Mouse (Mus musculus) forebrain, embryonic 14.5 days (tissue): ENCODE measurements around the gene Comt. TPM values are rescaled to one million over a fixed set of nuclear protein-coding genes. Genes with fewer than 3 reads are reported as not detected.

Source experiments
- ATAC-seq: fragments of 200-750 bp; cut with Nextera tagmentation; 2 replicates; pipeline ENCODE4 v1.8.0; 2017; ENCODE audit warnings: mild to moderate bottlenecking, moderate library complexity
- DNase-seq: peaks from one replicate; pipeline ENCODE4 v3.0.0-alpha.2; 2015; ENCODE audit warnings: low spot score
- H3K27ac ChIP-seq: fragments of 300-500 bp; sonication (generic); 2 replicates; pipeline ENCODE4 v1.5.1; 2014; ENCODE audit warnings: low read depth, mild to moderate bottlenecking, control low read depth, low read length, moderate library complexity
- H3K27me3 ChIP-seq: fragments of 300-500 bp; sonication (generic); replicated peaks from 2 replicates; pipeline ENCODE4 v1.6.1; 2014; ENCODE audit warnings: low read length, control low read depth, mixed read lengths; ENCODE audit not compliant: control insufficient read depth, insufficient read depth
- H3K36me3 ChIP-seq: fragments of 300-500 bp; sonication (generic); 2 replicates; pipeline ENCODE4 v1.6.1; 2014; ENCODE audit warnings: low read length, control low read depth; ENCODE audit not compliant: control insufficient read depth, insufficient read depth
- H3K4me1 ChIP-seq: fragments of 300-500 bp; sonication (generic); 2 replicates; pipeline ENCODE4 v1.6.1; 2014; ENCODE audit warnings: antibody characterized with exemption, low read length, control low read depth; ENCODE audit not compliant: control insufficient read depth, insufficient read depth
- H3K4me2 ChIP-seq: fragments of 300-500 bp; sonication (generic); 2 replicates; pipeline ENCODE4 v1.6.1; 2014; ENCODE audit warnings: mild to moderate bottlenecking, control low read depth, low read length
- H3K4me3 ChIP-seq: fragments of 300-500 bp; sonication (generic); 2 replicates; pipeline ENCODE4 v1.5.1; 2014; ENCODE audit warnings: low read depth, low read length, control low read depth
- H3K9ac ChIP-seq: fragments of 300-500 bp; sonication (generic); 2 replicates; pipeline ENCODE4 v1.6.1; 2014; ENCODE audit warnings: mild to moderate bottlenecking, low read length, control low read depth, moderate library complexity
- H3K9me3 ChIP-seq: fragments of 300-500 bp; sonication (generic); replicated peaks from 2 replicates; pipeline ENCODE4 v1.6.1; 2016; ENCODE audit warnings: low read length, control low read depth, mixed read lengths; ENCODE audit not compliant: control insufficient read depth
- WGBS: fragments of 180-500 bp; shearing (Covaris S2); extraction: QIAGEN DNeasy Blood & Tissue Kit; methylation state at CpG from one replicate; pipeline ENCODE4 v1.1.7; 2014; 5-methylcytosine and 5-hydroxymethylcytosine counted together
- polyA plus RNA-seq: library from polyadenylated mRNA; unstranded; fragments of >200 nt; fragmentation: Nextera tagmentation; extraction: Ambion mirVana; gene quantifications from 2 replicates; pipeline ENCODE4 v1.2.1, GENCODE M21; 2014

Comt gene
- polyA plus RNA-seq, 1 experiment from 2014 or later: 54.6 TPM

GRCm38 (mm10) chr16:18400028-18400427 is 26.6 kb downstream of the Comt start:
- WGBS: 52% methylated on average over 9 of the region's 9 CpGs
- ATAC-seq: no peak
- Histone ChIP-seq H3K27ac (peak overlapping the region; percentile 77), H3K9me3 (no peaks in the 10 kb centered on the region), H3K36me3 (peaks cover 84% of the 10 kb centered on the region), H3K9ac (peak overlapping the region; percentile 6; the same call in 1 of the 2 replicates), H3K4me1 (peaks cover 29% of the 10 kb centered on the region), H3K4me3 (no peak overlapping the region), H3K27me3 (no peaks in the 10 kb centered on the region), H3K4me2 (no peak overlapping the region)
- no peak for DNase-seq

- H3K27ac ChIP-seq: no peak overlapping the region; the same call in 1 of the 2 replicates
- no peaks in the 10 kb centered on the region for H3K9me3 ChIP-seq
- H3K27me3 ChIP-seq: no peaks in the 10 kb centered on the region
- H3K4me3 ChIP-seq: no peak overlapping the region
- no peak for DNase-seq
- H3K9ac ChIP-seq: no peak overlapping the region
- ATAC-seq: no peak
- 96% methylated on average over 27 of the region's 27 CpGs for WGBS
- H3K4me2 ChIP-seq: no peak overlapping the region
- H3K36me3 ChIP-seq: peaks cover 53% of the 10 kb centered on the region
- peaks cover 46% of the 10 kb centered on the region for H3K4me1 ChIP-seq
Observed at GRCm38 (mm10) chr16:18396791-18397621, 29.6 kb downstream of the Comt start.

- peaks cover 45% of the 10 kb centered on the region for H3K36me3 ChIP-seq
- DNase-seq: peak; percentile 47
- H3K27ac ChIP-seq: peak overlapping the region; percentile 82; the same call in 1 of the 2 replicates
- peaks cover 45% of the 10 kb centered on the region for H3K4me1 ChIP-seq
- H3K27me3 ChIP-seq: no peaks in the 10 kb centered on the region
- H3K4me3 ChIP-seq: no peak overlapping the region
- no peaks in the 10 kb centered on the region for H3K9me3 ChIP-seq
- no peak for ATAC-seq
- 54% methylated on average over 2 of the region's 2 CpGs for whole genome bisulfite sequencing
- H3K4me2 ChIP-seq: peak overlapping the region; percentile 89
- H3K9ac ChIP-seq: no peak overlapping the region
Observed at GRCm38 (mm10) chr16:18396201-18396600, 30.5 kb downstream of the Comt start.

- no peaks in the 10 kb centered on the region for H3K27me3 ChIP-seq
- no peak overlapping the region for H3K4me3 ChIP-seq
- H3K4me1 ChIP-seq: peaks cover 39% of the 10 kb centered on the region
- WGBS: 5% methylated on average over 6 of the region's 7 CpGs
- peak overlapping the region; percentile 89 for H3K4me2 ChIP-seq
- peak overlapping the region; percentile 82; the same call in 1 of the 2 replicates for H3K27ac ChIP-seq
- ATAC-seq: peak; percentile 0; the same call in 1 of the 2 replicates
- no peak for DNase-seq
- H3K9ac ChIP-seq: peak overlapping the region; percentile 25; the same call in 1 of the 2 replicates
- peaks cover 40% of the 10 kb centered on the region for H3K36me3 ChIP-seq
- H3K9me3 ChIP-seq: no peaks in the 10 kb centered on the region
Observed at GRCm38 (mm10) chr16:18395620-18396036, 31.0 kb downstream of the Comt start.

- no peaks in the 10 kb centered on the region for H3K27me3 ChIP-seq
- H3K27ac ChIP-seq: peak overlapping the region; percentile 82
- H3K9me3 ChIP-seq: no peaks in the 10 kb centered on the region
- H3K4me1 ChIP-seq: peaks cover 33% of the 10 kb centered on the region
- DNase-seq (peak; percentile 77), ATAC-seq (peak; percentile 25)
- WGBS: 8% methylated on average over 11 of the region's 11 CpGs
- H3K36me3 ChIP-seq: peaks cover 33% of the 10 kb centered on the region
- H3K4me2 ChIP-seq: peak overlapping the region; percentile 89
- peak overlapping the region; percentile 25; the same call in 1 of the 2 replicates for H3K9ac ChIP-seq
- no peak overlapping the region for H3K4me3 ChIP-seq
Observed at GRCm38 (mm10) chr16:18394777-18395619, 31.7 kb downstream of the Comt start.

GRCm38 (mm10) chr16:18394056-18394455 is 32.6 kb downstream of the Comt start:
- no peak for DNase-seq
- peaks cover 29% of the 10 kb centered on the region for H3K4me1 ChIP-seq
- H3K4me2 ChIP-seq: peak overlapping the region; percentile 89
- peak overlapping the region; percentile 90 for H3K9ac ChIP-seq
- peaks cover 24% of the 10 kb centered on the region for H3K36me3 ChIP-seq
- H3K4me3 ChIP-seq: peak overlapping the region; percentile 77
- H3K27me3 ChIP-seq: no peaks in the 10 kb centered on the region
- WGBS: 41% methylated on average over 3 of the region's 3 CpGs
- no peak for ATAC-seq
- peak overlapping the region; percentile 87; the same call in 1 of the 2 replicates for H3K27ac ChIP-seq
- H3K9me3 ChIP-seq: no peaks in the 10 kb centered on the region

- no peaks in the 10 kb centered on the region for H3K9me3 ChIP-seq
- peaks cover 31% of the 10 kb centered on the region for H3K4me1 ChIP-seq
- ATAC-seq (no peak), DNase-seq (no peak)
- peak overlapping the region; percentile 89 for H3K4me2 ChIP-seq
- WGBS: 52% methylated on average over 5 of the region's 5 CpGs
- peaks cover 19% of the 10 kb centered on the region for H3K36me3 ChIP-seq
- peak overlapping the region; percentile 87; the same call in 1 of the 2 replicates for H3K27ac ChIP-seq
- H3K4me3 ChIP-seq: peak overlapping the region; percentile 77
- H3K27me3 ChIP-seq: no peaks in the 10 kb centered on the region
- peak overlapping the region; percentile 90 for H3K9ac ChIP-seq
Observed at GRCm38 (mm10) chr16:18393595-18393994, 33.1 kb downstream of the Comt start.

- peak overlapping the region; percentile 89 for H3K4me2 ChIP-seq
- peaks cover 36% of the 10 kb centered on the region for H3K4me1 ChIP-seq
Observed at GRCm38 (mm10) chr16:18392469-18393426, 33.9 kb downstream of the Comt start.

More at GRCm38 (mm10) chr16:18392469-18393426, 33.9 kb downstream of the Comt start:
- Histone ChIP-seq H3K36me3 (peaks cover 11% of the 10 kb centered on the region), H3K27ac (peak overlapping the region; percentile 87), H3K27me3 (no peaks in the 10 kb centered on the region), H3K4me3 (peak overlapping the region; percentile 77), H3K9ac (peak overlapping the region; percentile 90), H3K9me3 (no peaks in the 10 kb centered on the region)
- peak; percentile 78 for ATAC-seq
- peak; percentile 88 for DNase-seq
- under 1% methylated on average over 63 of the region's 63 CpGs for WGBS
